Mouse (Mus musculus): ENCODE results near the gene Snapc5.
"Not testable (repeated sequence)": the region's sequence is repeated elsewhere in the genome, so short reads cannot be mapped to it uniquely, and the experiment has no call there.

DNA sequence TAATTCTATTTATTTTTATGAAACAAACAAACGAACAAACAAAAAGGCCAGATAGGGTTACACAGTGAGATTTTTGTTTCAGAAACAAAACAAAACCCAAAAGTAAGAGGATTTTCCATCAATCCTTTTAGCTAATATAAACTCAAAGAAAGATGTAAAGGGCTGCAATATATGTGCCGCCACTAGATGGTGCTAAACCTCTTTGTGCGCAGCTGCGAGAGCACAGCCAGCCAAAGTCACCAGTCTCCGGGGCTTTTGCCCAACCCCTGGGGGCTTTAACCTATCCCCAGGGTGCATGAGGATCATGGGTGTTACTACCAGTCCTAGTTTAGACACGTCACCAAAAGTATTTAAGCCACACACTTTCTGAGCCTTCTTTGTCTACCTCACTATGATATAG, 40.2 kb upstream of the Snapc5 start:
- TF ChIP-seq POLR2A (IDR thresholded peaks at IDR 0.05; ENCODE audit: insufficient read depth, low read depth, low read length); EP300 (IDR thresholded peaks at IDR 0.05; ENCODE audit: insufficient read depth, low read depth, low read length); CTCF (IDR thresholded peaks at IDR 0.05): not testable (repeated sequence)

All from heart, adult 2 months (tissue).